Mouse (Mus musculus): ENCODE data around the gene Pax9. TPM values are rescaled to one million over a fixed set of nuclear protein-coding genes. Genes with fewer than 3 reads are reported as not detected.

Pax9 gene
- 1.6 and 2.4 TPM in 2 replicates for polyA plus RNA-seq (2015; fragmentation: Nextera tagmentation; extraction: Ambion mirVana)

DNA sequence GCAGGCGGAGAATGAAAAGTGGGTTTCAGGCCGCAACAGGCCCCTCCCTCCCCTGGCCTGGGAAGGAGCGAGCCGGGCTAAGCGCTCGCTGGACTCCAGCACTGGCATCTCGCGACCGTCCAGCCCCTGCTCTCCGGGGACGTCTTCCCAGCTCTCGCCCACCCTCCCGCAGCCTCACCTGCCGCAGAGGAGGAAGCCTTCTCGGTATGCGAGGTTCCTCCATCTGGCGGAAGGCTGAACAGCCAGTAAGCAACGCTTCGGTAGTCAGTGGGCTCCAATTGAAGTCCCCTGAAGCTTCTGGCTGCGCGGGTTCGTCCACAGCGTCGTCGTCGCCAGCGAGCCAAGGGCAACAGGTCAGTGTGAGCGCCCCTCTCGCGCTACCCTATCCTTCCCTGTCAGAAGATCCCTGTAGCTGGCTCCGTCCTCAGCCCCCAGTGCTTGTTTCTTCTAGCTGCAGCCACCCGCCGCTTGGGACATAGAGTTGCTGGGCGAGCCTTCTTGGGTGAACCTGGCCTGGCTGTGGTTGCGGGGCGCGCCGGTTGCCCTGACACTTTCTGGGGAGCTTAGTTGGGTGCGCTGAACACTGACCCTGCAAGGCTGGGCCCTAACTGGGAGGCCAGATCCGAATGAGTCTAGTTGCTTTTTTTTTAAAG lies at the start of gene Pax9:
TSS of gene Pax9 (plus strand) at position 341 of the 653 bp plus-strand sequence.
- H3K36me3 ChIP-seq (ENCODE audit: control insufficient read depth, insufficient read depth) = no peaks in the 10 kb centered on the region
- H3K4me1 ChIP-seq (ENCODE audit: control insufficient read depth, insufficient read depth, low read length) = peaks cover 9% of the 10 kb centered on the region
- no peak within 1 kb of the TSS for H3K27ac ChIP-seq (ENCODE audit: low read length)
- peak within 1 kb of the TSS; percentile 34 for H3K4me3 ChIP-seq (ENCODE audit: low read length)
- peak within 1 kb of the TSS; percentile 46 for H3K4me2 ChIP-seq (ENCODE audit: low read depth, low read length)
- no peak for ATAC-seq (replicated peaks; ENCODE audit: extremely low read depth, insufficient read depth, low FRiP score)
- 1% methylated on average over 39 of the region's 40 CpGs for WGBS
- peaks cover 95% of the 10 kb centered on the region for H3K27me3 ChIP-seq (ENCODE audit: control insufficient read depth, insufficient read depth, low read length)
- 0 out of 2 replicates have a peak within 1 kb of the TSS, but pooled peaks have one; percentile 23 for H3K9ac ChIP-seq (ENCODE audit: low read length)
- no peaks in the 10 kb centered on the region for H3K9me3 ChIP-seq (replicated peaks; ENCODE audit: control insufficient read depth, low read length)

DNA sequence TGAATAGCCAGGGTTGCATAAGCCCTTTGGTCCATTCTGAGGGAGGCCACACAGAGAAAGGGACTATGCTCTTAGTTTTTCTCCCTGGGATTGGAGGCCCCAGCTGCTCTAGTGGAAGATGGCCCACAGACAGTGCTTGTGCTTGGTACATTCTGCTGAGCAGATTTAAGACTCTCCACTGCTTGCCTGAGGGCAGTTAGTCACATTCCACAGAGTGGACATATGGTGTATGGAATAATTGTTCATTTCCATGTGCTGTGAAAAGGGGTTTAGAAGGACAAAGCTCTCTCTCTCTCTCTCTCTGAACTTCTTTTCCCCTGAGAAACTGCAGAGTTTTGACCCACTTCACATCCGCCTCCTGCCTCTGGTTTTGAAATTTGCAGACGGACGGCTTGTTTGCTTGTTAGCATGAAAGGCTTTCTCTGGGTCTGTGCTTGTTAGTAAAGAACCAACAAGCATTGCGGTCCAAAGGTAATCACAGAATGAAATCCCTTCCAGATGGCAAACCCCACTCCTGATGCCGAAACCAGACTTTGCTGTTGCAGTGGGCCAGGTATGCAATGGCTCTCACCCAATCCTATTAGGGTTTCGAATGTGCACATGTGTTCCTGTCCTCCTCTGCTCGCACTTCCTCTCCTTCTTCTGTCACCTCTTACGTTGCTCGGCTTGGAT lies 22.0 kb upstream of the Pax9 start:
- WGBS = 86% methylated on average over 9 of the region's 9 CpGs
- no peaks in the 10 kb centered on the region for H3K36me3 ChIP-seq (ENCODE audit: control insufficient read depth, insufficient read depth)
- no peak overlapping the region for H3K4me2 ChIP-seq (ENCODE audit: low read depth, low read length)
- H3K27ac ChIP-seq (ENCODE audit: low read length) = no peak overlapping the region
- no peaks in the 10 kb centered on the region for H3K4me1 ChIP-seq (ENCODE audit: control insufficient read depth, insufficient read depth, low read length)
- H3K4me3 ChIP-seq (ENCODE audit: low read length) = no peak overlapping the region
- no peak overlapping the region for H3K9ac ChIP-seq (ENCODE audit: low read length)
- ATAC-seq (replicated peaks; ENCODE audit: extremely low read depth, insufficient read depth, low FRiP score) = no peak
- no peaks in the 10 kb centered on the region for H3K27me3 ChIP-seq (ENCODE audit: control insufficient read depth, insufficient read depth, low read length)
- H3K9me3 ChIP-seq (replicated peaks; ENCODE audit: control insufficient read depth, low read length) = no peaks in the 10 kb centered on the region

DNA sequence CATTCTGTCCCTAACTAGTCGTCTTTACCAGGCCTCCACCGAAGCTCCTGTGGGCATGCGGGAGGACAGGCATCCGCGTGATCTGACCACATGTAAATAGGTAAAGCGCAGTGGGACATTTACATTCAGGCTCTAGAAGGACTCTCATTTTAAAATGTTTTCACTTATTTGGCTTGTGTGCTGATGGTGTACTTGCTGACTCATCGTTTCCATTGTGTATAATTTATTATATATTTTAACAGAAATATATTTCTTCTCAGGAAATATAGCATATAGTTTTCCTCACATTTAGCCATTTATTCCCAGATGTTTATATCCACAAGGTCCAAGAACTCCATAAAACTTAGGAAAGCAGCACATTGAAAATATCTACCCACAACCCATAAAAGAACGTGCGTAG lies 20.8 kb upstream of the Pax9 start:
- Histone ChIP-seq H3K4me1 (ENCODE audit: control insufficient read depth, insufficient read depth, low read length) (no peaks in the 10 kb centered on the region), H3K36me3 (ENCODE audit: control insufficient read depth, insufficient read depth) (no peaks in the 10 kb centered on the region), H3K27me3 (ENCODE audit: control insufficient read depth, insufficient read depth, low read length) (no peaks in the 10 kb centered on the region), H3K27ac (ENCODE audit: low read length) (no peak overlapping the region), H3K4me3 (ENCODE audit: low read length) (no peak overlapping the region), H3K9me3 (replicated peaks; ENCODE audit: control insufficient read depth, low read length) (no peaks in the 10 kb centered on the region), H3K9ac (ENCODE audit: low read length) (no peak overlapping the region), H3K4me2 (ENCODE audit: low read depth, low read length) (no peak overlapping the region)
- ATAC-seq (replicated peaks; ENCODE audit: extremely low read depth, insufficient read depth, low FRiP score) = no peak
- 88% methylated on average over 9 of the region's 9 CpGs for WGBS

DNA sequence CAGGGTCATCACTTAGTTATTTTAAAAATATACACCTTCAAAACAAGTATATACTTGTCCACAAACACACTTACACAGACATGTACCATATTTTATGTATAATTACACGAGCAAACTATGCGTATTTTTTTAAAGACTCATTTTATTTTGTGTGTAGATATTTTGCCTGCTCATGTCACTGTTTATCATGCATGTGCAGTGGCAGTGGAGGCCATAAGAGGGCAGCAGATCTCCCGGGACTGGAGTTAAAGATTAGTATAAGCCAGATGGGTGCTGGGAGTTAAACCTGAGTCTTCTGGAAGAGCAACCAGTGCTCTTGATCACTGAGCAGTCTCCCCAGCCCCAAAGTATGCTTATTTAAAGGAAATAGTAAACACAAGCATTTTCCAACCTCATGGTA lies 16.8 kb upstream of the Pax9 start:
- Histone ChIP-seq H3K4me2 (ENCODE audit: low read depth, low read length) (no peak overlapping the region), H3K4me1 (ENCODE audit: control insufficient read depth, insufficient read depth, low read length) (no peaks in the 10 kb centered on the region), H3K9ac (ENCODE audit: low read length) (no peak overlapping the region), H3K36me3 (ENCODE audit: control insufficient read depth, insufficient read depth) (no peaks in the 10 kb centered on the region), H3K27me3 (ENCODE audit: control insufficient read depth, insufficient read depth, low read length) (peaks cover 6% of the 10 kb centered on the region), H3K27ac (ENCODE audit: low read length) (no peak overlapping the region), H3K4me3 (ENCODE audit: low read length) (no peak overlapping the region), H3K9me3 (replicated peaks; ENCODE audit: control insufficient read depth, low read length) (no peaks in the 10 kb centered on the region)
- no peak for ATAC-seq (replicated peaks; ENCODE audit: extremely low read depth, insufficient read depth, low FRiP score)
- 26% methylated on average over 3 of the region's 3 CpGs for WGBS

DNA sequence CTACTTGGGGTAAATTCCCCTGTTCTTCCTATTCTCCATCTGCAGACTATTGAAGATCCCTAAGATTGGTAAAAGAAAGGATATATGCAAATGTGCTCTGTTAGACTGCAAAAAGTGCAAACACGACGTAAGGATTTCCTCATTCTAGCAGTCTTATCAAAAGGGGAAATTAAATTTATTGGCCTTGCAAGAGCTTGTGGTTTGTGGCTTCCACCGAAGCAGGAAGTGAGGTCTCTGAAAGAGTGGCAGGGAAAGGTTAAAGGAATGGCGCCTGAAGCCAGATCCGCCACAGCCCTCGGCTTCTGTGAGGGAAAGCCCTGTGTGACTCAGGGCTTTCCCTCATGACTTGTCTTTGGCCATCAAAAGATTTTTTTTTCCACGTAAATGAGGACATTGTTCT lies 13.9 kb upstream of the Pax9 start:
- no peak for ATAC-seq (replicated peaks; ENCODE audit: extremely low read depth, insufficient read depth, low FRiP score)
- H3K36me3 ChIP-seq (ENCODE audit: control insufficient read depth, insufficient read depth) = no peaks in the 10 kb centered on the region
- H3K4me3 ChIP-seq (ENCODE audit: low read length) = no peak overlapping the region
- H3K4me2 ChIP-seq (ENCODE audit: low read depth, low read length) = no peak overlapping the region
- H3K27ac ChIP-seq (ENCODE audit: low read length) = no peak overlapping the region
- peaks cover 32% of the 10 kb centered on the region for H3K27me3 ChIP-seq (ENCODE audit: control insufficient read depth, insufficient read depth, low read length)
- 59% methylated on average over 7 of the region's 7 CpGs for WGBS
- no peak overlapping the region for H3K9ac ChIP-seq (ENCODE audit: low read length)
- no peaks in the 10 kb centered on the region for H3K9me3 ChIP-seq (replicated peaks; ENCODE audit: control insufficient read depth, low read length)
- H3K4me1 ChIP-seq (ENCODE audit: control insufficient read depth, insufficient read depth, low read length) = peaks cover 6% of the 10 kb centered on the region; the same call in 1 of the 2 replicates

DNA sequence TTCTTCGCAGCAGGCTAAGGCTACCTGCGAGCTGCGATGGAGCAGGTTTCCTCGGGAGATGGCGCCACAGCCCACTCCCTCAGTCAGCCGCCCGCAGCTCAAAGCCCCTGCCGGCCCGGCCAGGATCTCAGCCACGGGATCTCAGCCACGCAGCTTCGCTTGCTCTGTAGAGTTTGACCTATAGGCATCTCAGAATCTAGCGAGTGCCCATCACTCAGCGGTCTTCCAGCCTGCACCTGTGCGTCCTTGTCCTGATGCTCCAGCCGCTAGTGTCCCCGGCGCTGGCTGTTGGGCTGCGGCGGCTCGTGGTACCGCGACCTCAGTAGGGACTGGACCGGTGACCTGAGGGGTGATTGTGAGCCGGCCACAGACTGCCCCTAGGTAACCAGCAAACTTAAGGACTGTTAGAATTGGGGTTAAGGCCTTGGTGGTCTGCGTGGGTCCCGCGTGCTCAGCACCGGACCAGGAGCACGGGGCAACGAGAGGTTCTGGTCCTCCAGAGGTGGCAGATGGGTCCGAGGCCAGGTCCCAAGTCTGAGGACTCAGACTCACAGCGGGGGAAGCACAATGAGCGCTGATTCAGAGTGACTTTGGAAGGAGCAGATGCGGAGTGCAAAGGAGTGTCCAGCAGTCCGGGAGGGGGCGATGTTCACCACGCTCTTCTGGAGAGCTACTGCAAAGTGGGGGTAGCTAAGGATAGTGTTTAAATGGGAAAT lies 10.3 kb upstream of the Pax9 start:
- under 1% methylated on average over 38 of the region's 38 CpGs for WGBS
- peaks cover 59% of the 10 kb centered on the region for H3K27me3 ChIP-seq (ENCODE audit: control insufficient read depth, insufficient read depth, low read length)
- H3K36me3 ChIP-seq (ENCODE audit: control insufficient read depth, insufficient read depth) = no peaks in the 10 kb centered on the region
- no peak for ATAC-seq (replicated peaks; ENCODE audit: extremely low read depth, insufficient read depth, low FRiP score)
- H3K4me1 ChIP-seq (ENCODE audit: control insufficient read depth, insufficient read depth, low read length) = peaks cover 6% of the 10 kb centered on the region; the same call in 1 of the 2 replicates
- no peaks in the 10 kb centered on the region for H3K9me3 ChIP-seq (replicated peaks; ENCODE audit: control insufficient read depth, low read length)
- H3K4me2 ChIP-seq (ENCODE audit: low read depth, low read length) = peak overlapping the region; percentile 64
- H3K4me3 ChIP-seq (ENCODE audit: low read length) = peak overlapping the region; percentile 43
- H3K27ac ChIP-seq (ENCODE audit: low read length) = no peak overlapping the region
- peak overlapping the region; percentile 11; the same call in 1 of the 2 replicates for H3K9ac ChIP-seq (ENCODE audit: low read length)

DNA sequence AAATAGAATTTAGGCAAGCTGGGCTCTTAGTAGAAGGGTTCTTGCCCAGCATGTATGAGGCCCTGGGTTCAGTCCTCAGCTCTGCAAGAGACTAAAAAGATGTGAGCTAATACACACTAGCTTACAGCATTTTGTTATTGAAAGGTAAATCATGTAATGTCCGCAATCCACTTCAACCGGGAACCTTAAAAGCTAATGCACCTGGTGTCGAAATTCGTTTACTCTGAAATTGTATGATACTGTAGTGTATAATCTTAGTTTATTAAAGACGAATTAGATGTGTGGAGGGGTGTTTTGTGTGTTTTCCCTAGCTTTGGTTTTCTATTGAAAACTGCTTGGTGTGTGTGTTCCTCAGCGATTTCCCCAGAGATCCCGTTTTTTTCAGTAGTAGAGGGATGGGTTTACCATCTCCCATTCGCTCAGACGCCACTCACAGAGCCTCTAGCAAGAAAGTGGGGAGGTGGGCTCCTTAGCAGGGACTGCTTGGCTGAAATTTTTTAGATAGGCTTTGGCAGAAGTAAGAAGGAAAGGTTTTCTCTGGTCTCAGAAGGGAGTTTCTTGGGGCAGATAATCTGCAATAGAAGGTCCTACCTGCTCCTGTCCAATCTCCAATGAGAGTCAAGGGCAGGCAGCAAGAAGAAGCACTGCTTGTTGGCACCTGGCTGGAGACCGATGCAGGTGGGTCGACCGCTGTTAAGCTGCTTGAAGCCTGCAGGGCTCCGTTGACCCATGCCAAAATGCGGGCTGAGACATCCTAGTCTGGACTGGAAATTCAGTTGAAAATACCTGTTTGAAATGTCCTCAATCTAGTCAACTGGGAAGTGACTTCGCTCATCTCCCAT lies 3.7 kb upstream of the Pax9 start:
- no peak overlapping the region for H3K4me2 ChIP-seq (ENCODE audit: low read depth, low read length)
- no peak for ATAC-seq (replicated peaks; ENCODE audit: extremely low read depth, insufficient read depth, low FRiP score)
- H3K4me3 ChIP-seq (ENCODE audit: low read length) = no peak overlapping the region
- peaks cover 3% of the 10 kb centered on the region; the same call in 1 of the 2 replicates for H3K4me1 ChIP-seq (ENCODE audit: control insufficient read depth, insufficient read depth, low read length)
- H3K27ac ChIP-seq (ENCODE audit: low read length) = no peak overlapping the region
- peaks cover 86% of the 10 kb centered on the region for H3K27me3 ChIP-seq (ENCODE audit: control insufficient read depth, insufficient read depth, low read length)
- 8% methylated on average over 15 of the region's 15 CpGs for WGBS
- no peaks in the 10 kb centered on the region for H3K9me3 ChIP-seq (replicated peaks; ENCODE audit: control insufficient read depth, low read length)
- no peaks in the 10 kb centered on the region for H3K36me3 ChIP-seq (ENCODE audit: control insufficient read depth, insufficient read depth)
- no peak overlapping the region for H3K9ac ChIP-seq (ENCODE audit: low read length)

DNA sequence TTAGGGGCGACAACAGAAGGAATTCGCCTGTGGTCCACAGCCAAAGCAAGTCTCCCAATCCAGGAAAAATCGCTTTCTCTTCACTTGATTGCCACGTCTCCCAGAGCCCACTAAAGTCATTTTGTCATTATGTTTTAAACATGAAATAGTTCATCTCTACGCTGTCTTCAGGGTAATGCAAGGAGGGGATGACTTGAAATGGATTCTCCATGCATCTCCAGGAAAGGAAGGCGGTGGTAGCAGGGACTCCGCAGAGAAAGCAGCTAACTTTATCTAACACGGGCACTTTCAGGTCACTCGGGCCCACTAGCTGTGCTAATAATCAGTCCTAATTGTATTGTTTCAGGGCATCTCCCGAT lies 3.1 kb upstream of the Pax9 start:
- no peak for ATAC-seq (replicated peaks; ENCODE audit: extremely low read depth, insufficient read depth, low FRiP score)
- Histone ChIP-seq H3K4me1 (ENCODE audit: control insufficient read depth, insufficient read depth, low read length) (peaks cover 3% of the 10 kb centered on the region; the same call in 1 of the 2 replicates), H3K4me2 (ENCODE audit: low read depth, low read length) (no peak overlapping the region), H3K27ac (ENCODE audit: low read length) (no peak overlapping the region), H3K4me3 (ENCODE audit: low read length) (no peak overlapping the region), H3K9ac (ENCODE audit: low read length) (no peak overlapping the region), H3K36me3 (ENCODE audit: control insufficient read depth, insufficient read depth) (no peaks in the 10 kb centered on the region), H3K9me3 (replicated peaks; ENCODE audit: control insufficient read depth, low read length) (no peaks in the 10 kb centered on the region), H3K27me3 (ENCODE audit: control insufficient read depth, insufficient read depth, low read length) (peaks cover 86% of the 10 kb centered on the region)
- 6% methylated on average over 10 of the region's 10 CpGs for WGBS

All from heart, embryonic 16.5 days (tissue).